Mouse (Mus musculus) Patski (cell line): ENCODE measurements at regions not wholly inside any gene's neighbourhood (a gene's known extent, or its start where the extent isn't known, plus 50 kb on each side); places are given as distances from the start of the nearest gene placed in this dataset.

Experiments
- ATAC-seq: fragments of 100-300 bp; one replicate; pipeline ENCODE4 v1.8.0; 2021
- CTCF ChIA-PET: fragments of 350-600 bp; sonication (Branson Sonifier 250); formaldehyde crosslinking; loops from one replicate; lab custom pipeline; 2022; ENCODE audit warnings: inconsistent platforms; lab: Charles Lee
- POLR2A ChIA-PET: fragments of 350-600 bp; sonication (Branson Sonifier 250); formaldehyde crosslinking; loops from one replicate; lab custom pipeline; 2022; ENCODE audit warnings: antibody characterized with exemption, inconsistent platforms; lab: Charles Lee
- DNase-seq: peaks from one replicate; pipeline ENCODE4 v3.0.0-alpha.2; 2011; ENCODE audit warnings: low read depth, low spot score
- H3K27me3 ChIP-seq: fragments of 371-371 bp; one replicate; pipeline ENCODE4 v1.5.1; 2021
- CTCF ChIP-seq: fragments of 100-300 bp; IDR thresholded peaks from one replicate; pipeline ENCODE4 v1.5.1; 2021
- in situ Hi-C: fragments of 300-500 bp; cut with MboI; formaldehyde crosslinking; loops from 3 replicates; pipeline ENCODE4 v1.11.1; 2018; ENCODE audit warnings: low pct_unique_long_range_greater_than_20kb, mixed read lengths

DNA sequence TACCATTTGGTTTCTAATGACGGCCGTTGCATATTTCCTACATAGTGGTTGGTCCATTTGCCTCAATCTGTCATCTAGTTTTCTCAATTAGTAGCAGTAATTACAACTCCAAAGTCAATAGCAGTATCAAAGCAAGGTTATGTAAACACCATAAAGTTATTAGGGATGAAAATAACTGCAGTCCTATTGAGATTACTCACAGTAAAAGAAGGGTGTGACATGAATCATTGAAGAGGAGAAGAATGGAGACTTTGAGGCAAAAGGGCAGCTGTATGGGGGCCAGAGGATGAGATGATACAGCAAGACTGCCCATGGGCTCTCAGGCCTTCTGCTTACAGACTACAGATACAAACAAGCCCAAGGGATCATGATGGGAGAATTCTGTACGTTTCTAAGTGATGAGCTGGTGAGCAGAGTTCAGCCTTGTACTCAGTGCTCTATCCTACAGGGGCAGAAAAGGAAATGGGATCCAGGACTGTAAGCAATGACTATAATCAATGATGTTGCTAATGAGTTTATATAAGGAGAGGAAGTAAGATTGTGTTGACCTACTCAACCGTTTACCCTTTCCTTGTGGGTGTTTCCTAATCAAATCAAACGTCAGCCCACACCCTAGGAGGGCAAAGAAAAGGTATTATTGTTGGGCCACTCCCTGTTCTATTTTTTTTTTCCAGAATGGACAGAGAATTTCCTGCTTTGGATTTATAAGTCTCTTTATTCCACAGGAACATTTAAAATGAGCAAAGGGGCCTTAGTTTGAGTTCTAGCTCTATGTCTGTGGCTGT is 213.0 kb downstream of the Gm5447 start:
- no peak for DNase-seq
- ATAC-seq, result no peak
- ChIA-PET POLR2A (interaction anchor here (0.7 kb wide), 1 partner anchor 21 kb away, joined by 4 read pairs; no protein-coding TSS in a partner anchor), CTCF (no interaction called here)
- H3K27me3 ChIP-seq, result no peaks in the 10 kb centered on the region
- in situ Hi-C loops, result no loop called here
- TF ChIP-seq CTCF, result no peak

DNA sequence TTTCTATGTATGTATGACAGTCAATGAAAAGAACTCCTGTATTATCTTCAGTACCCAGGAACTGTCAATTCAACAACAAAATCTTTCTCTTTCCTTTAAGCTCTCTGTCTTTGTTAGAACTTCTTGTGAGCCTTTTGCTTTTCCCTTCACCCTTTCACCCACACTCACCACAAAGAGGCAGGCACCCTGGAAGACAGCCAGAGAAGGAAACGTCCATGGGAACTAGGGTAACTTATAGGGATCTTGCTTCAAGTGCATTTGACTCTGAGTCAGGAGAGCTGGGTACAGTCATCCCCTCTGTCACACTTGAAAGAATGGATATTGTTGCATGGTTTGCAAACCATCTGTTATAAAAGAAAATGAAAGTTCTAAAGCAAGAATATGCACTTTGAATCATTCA is 215.1 kb downstream of the Gm5447 start:
- POLR2A ChIA-PET, result no interaction called here
- ATAC-seq, result no peak
- in situ Hi-C loops, result no loop called here
- CTCF ChIA-PET, result interaction anchor here (1.0 to 1.1 kb wide), 2 partner anchors 9 to 19 kb away, joined by 3 to 4 read pairs; no protein-coding TSS in a partner anchor
- DNase-seq, result no peak
- no peaks in the 10 kb centered on the region for H3K27me3 ChIP-seq
- TF ChIP-seq CTCF, result no peak

DNA sequence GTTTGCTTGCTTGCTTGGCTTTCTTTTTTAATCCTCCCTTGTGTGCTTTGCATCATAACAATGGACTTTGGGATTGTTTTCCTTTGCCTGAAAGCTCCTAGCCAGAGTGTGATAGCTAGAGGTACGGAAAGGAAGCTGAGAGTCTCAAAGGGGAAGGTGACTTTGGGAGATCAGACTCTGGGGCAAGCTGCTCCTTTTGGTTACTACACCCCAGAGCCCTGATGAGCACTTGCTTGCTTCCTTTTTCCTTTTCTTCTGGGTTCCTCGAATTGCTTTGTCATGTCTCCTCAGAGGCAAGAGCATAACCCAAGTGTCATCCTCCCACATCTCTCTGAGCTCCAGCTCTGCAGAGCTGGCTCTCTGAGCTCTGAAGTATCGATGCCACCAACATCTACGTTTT is 216.0 kb downstream of the Gm5447 start:
- H3K27me3 ChIP-seq, result no peaks in the 10 kb centered on the region
- ChIA-PET POLR2A (no interaction called here), CTCF (interaction anchor here (1.1 kb wide), 1 partner anchor 8 kb away, joined by 3 read pairs; no protein-coding TSS in a partner anchor)
- in situ Hi-C loops, result no loop called here
- no peak for TF ChIP-seq CTCF
- DNase-seq (no peak), ATAC-seq (no peak)

DNA sequence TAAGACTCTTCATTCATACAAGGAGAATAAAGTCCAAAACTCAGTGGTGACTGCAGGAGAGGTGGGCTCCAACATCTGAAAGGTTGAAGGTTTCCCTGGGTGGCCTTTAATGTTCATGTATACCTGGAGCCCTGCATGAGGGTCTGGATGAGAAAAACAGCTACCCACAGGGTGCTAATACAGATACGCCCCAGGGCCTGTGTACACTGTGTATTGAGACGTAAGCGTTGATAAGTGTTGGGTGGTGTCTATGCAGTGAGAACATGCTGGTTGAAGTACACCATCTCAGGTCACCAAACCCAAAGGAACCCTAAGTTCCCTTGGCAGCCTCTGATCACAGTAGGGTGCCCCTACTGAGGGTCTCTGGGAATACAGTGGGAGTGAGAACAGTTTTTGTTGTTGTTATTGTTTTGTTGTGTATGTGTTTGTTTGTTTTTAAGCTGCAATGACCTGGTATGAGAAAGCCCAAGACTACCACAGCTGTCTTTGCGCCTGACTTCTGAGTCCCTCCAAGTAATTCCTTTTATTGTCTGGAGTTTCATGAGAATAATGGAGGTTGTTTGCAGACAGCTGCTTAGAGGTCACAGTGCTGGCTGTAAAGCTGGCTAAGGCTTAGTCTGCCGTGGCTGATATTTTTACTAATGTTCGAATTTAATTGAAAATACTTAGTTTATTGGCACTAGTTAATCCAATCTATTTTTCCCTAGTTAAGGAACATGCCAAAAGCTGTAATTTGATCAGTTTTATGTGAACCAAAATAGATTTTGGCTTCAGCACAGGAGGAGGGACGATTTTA is 217.5 kb downstream of the Gm5447 start:
- DNase-seq (no peak), ATAC-seq (no peak)
- ChIA-PET CTCF (interaction anchor here (0.9 to 2.1 kb wide), 2 partner anchors 13 to 16 kb away, joined by 4 to 5 read pairs; no protein-coding TSS in a partner anchor), POLR2A (no interaction called here)
- in situ Hi-C loops, result no loop called here
- no peak for TF ChIP-seq CTCF
- H3K27me3 ChIP-seq, result no peaks in the 10 kb centered on the region

DNA sequence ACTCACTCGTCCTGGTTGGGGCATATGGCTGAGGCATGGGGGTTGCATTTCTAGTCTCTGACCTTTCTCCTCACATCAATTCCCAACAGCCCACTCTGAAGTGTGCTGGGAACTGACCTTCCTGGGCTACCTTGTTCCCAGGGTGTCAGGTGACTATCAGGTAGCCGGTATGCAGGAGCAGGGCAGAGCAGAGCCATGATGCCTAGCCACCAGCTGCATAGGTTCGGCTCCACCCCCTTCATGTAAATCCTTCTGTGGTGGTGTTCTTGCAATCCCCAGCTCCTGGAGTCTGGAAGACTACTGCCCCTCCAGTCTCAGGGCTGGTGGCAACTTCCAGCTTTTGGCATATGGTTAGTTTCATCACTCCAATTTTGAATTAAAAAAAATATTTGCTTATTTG is 221.0 kb downstream of the Gm5447 start:
- no peak for TF ChIP-seq CTCF
- ATAC-seq (no peak), DNase-seq (no peak)
- in situ Hi-C loops, result no loop called here
- ChIA-PET CTCF (no interaction called here), POLR2A (no interaction called here)
- no peaks in the 10 kb centered on the region for H3K27me3 ChIP-seq

DNA sequence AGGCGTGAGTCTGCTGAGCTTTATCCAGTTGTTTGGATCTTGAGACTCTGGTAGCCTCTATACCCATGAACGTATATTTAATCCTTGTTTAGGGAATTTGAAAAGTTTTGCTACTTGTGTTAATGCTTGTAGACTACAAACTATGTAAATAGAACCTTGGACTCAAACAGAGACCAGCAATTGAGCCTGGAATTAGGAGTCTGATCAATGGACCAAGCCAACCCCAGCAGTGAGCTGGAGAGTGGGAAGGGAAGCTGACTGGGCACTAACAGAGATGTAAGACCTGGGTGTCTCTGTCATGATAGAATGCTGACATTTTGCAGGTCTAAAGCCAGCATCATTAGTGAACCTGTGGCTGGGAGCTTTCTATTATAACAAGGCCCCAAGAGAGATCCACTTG is 222.5 kb downstream of the Gm5447 start:
- CTCF ChIA-PET, result no interaction called here
- no peaks in the 10 kb centered on the region for H3K27me3 ChIP-seq
- ATAC-seq (no peak), DNase-seq (no peak)
- POLR2A ChIA-PET, result no interaction called here
- TF ChIP-seq CTCF, result no peak
- in situ Hi-C loops, result no loop called here

DNA sequence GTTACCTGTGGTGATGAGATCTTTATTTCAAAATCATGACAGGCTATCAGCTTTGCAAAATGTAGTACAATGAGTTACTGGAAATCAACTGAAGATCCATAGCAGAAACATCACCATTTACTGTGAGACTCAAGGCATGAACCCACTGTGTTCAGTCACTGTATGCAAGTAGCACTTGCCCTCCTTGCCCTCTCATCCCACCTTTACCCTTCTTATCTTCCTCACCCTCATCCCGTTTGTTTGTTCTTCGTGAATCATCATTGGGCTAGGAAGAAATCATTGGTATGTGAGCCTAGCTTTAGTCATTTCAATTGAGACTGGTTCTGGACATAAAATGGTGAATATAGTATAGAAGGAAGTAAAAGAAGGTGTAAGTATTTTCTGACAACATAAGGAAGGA is 223.6 kb downstream of the Gm5447 start:
- POLR2A ChIA-PET, result no interaction called here
- no peak for TF ChIP-seq CTCF
- no peak for DNase-seq
- ATAC-seq, result no peak
- in situ Hi-C loops, result no loop called here
- H3K27me3 ChIP-seq, result no peaks in the 10 kb centered on the region
- CTCF ChIA-PET, result interaction anchor here (1.5 kb wide), 1 partner anchor 10 kb away, joined by 4 read pairs; no protein-coding TSS in a partner anchor

DNA sequence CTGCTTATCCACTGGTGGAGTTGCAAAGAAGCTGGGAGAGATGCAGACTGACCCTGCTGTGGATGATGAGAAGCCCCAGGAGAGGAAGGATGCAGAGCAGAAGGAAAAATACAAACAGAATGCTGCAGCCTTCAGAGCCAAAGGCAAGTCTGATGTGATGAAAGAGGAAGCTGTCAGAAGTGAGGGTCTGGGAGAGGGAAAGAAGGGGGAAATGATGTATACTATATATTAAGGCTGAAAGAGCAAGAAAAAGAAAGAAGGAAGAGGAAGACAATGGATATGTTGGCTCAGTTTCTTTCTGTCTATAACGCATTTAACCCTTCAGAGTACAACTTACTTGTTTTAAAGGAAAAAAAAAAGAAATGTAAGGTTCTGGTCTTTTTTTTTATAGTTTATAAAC is 225.4 kb downstream of the Gm5447 start:
- ATAC-seq (no peak), DNase-seq (no peak)
- H3K27me3 ChIP-seq, result no peaks in the 10 kb centered on the region
- in situ Hi-C loops, result no loop called here
- ChIA-PET POLR2A (no interaction called here), CTCF (interaction anchor here (1.5 kb wide), 1 partner anchor 8 kb away, joined by 4 read pairs; no protein-coding TSS in a partner anchor)
- TF ChIP-seq CTCF, result no peak

DNA sequence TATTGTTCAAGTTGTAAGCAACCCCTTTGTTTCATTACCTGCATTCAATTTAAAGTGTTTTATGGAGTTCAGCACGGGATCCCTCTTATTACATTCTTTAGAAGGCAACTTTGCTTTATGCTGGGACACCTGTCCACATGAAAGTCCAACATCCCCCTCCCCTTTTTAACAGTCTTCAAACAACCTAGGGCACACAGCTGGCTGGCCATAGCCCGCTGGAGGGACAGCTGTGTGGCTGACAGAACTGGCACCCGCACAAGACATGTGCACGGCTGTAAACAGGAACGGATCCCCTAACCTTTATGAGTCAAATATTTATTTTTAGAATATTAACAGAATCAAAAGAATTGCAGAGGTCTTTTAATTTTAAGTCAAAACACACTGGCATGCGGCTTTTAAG is 230.1 kb downstream of the Gm5447 start:
- CTCF ChIA-PET, result interaction anchor here (1.3 kb wide), 1 partner anchor 13 kb away, joined by 5 read pairs; no protein-coding TSS in a partner anchor
- POLR2A ChIA-PET, result no interaction called here
- DNase-seq (no peak), ATAC-seq (no peak)
- in situ Hi-C loops, result no loop called here
- no peak for TF ChIP-seq CTCF
- H3K27me3 ChIP-seq, result no peaks in the 10 kb centered on the region

DNA sequence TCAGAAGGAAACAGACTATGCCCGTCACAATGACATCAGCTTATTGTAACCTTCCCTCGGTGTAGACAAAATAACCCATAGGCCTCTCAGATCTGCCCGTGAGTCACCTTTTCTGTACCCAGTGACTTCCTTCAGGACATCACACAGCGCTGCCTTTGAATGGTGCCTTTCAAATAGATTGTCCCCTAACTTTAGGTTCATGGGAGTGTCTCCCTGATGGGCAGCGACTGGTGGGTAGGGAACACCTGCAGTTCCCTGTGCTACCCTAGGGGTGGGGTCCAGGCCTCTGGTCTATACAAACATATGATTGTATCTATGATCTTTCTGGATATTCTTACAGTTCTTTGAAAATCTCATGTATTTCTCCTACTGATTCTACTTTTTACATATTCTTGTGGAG is 232.4 kb downstream of the Gm5447 start:
- no peak for TF ChIP-seq CTCF
- ATAC-seq, result no peak
- no peaks in the 10 kb centered on the region for H3K27me3 ChIP-seq
- POLR2A ChIA-PET, result no interaction called here
- CTCF ChIA-PET, result interaction anchor here (1.3 to 3.9 kb wide), 4 partner anchors 14 to 415 kb away, joined by 4 to 23 read pairs (median 6); partner anchors contain the start of gene Foxq1
- DNase-seq, result no peak
- in situ Hi-C loops, result loop anchor here (5.0 kb wide), 3 partner anchors 124 to 411 kb away; no protein-coding TSS in a partner anchor
